ENCODE assay signal across 8 mouse cellular contexts in genomic region chr12:85746696-85747219, GRCm38 (mm10). TPM values are rescaled to one million over a fixed set of nuclear protein-coding genes. Genes with fewer than 3 reads are reported as not detected.
A peak's percentile ranks its signal among the peaks of the same experiment; 100 is the strongest.
DNase-seq lines count a peak whose midpoint lies in the region; ATAC-seq and TF ChIP-seq lines count a peak whose summit lies in the region.

No protein-coding gene starts in this region.

- peaks cover 8% of the 10 kb centered on the region; the same call in 1 of the 2 replicates for H3K27me3 ChIP-seq in embryonic facial prominence, embryonic 12.5 days
- H3K27me3 ChIP-seq in hindbrain, embryonic 16.5 days (replicated peaks; ENCODE audit: control insufficient read depth, insufficient read depth, low read length), result peaks cover 17% of the 10 kb centered on the region
- peaks cover 14% of the 10 kb centered on the region for H3K27me3 ChIP-seq in midbrain, postnatal 0 days (ENCODE audit: insufficient read depth, low read length)

- no peaks in the 10 kb centered on the region for H3K36me3 ChIP-seq in embryonic facial prominence, embryonic 12.5 days
- H3K36me3 ChIP-seq in hindbrain, embryonic 16.5 days (ENCODE audit: control insufficient read depth, insufficient read depth, low read length), result no peaks in the 10 kb centered on the region
- no peaks in the 10 kb centered on the region for H3K36me3 ChIP-seq in midbrain, postnatal 0 days (ENCODE audit: insufficient read depth, low read length)

- no peaks in the 10 kb centered on the region for H3K4me1 ChIP-seq in embryonic facial prominence, embryonic 12.5 days
- H3K4me1 ChIP-seq in hindbrain, embryonic 16.5 days (ENCODE audit: control insufficient read depth, insufficient read depth, low read depth, low read length), result peaks cover 12% of the 10 kb centered on the region
- H3K4me1 ChIP-seq in midbrain, postnatal 0 days (ENCODE audit: insufficient read depth, low read length), result no peaks in the 10 kb centered on the region; the same call in 1 of the 2 replicates

- no peaks in the 10 kb centered on the region for H3K9me3 ChIP-seq in embryonic facial prominence, embryonic 12.5 days
- no peaks in the 10 kb centered on the region for H3K9me3 ChIP-seq in hindbrain, embryonic 16.5 days (ENCODE audit: control insufficient read depth, low read length)
- H3K9me3 ChIP-seq in midbrain, postnatal 0 days (ENCODE audit: low read length), result no peaks in the 10 kb centered on the region

- WGBS in embryonic facial prominence, embryonic 12.5 days, result 19% methylated on average over 21 of the region's 21 CpGs
- WGBS in hindbrain, embryonic 16.5 days, result 20% methylated on average over 21 of the region's 21 CpGs
- WGBS in midbrain, postnatal 0 days, result 22% methylated on average over 21 of the region's 21 CpGs

- no peak overlapping the region for H3K27ac ChIP-seq in embryonic facial prominence, embryonic 12.5 days
- H3K27ac ChIP-seq in hindbrain, embryonic 16.5 days (ENCODE audit: low read depth, low read length), result no peak overlapping the region
- no peak overlapping the region for H3K27ac ChIP-seq in midbrain, postnatal 0 days (ENCODE audit: low read depth, low read length)

- ATAC-seq in embryonic facial prominence, embryonic 12.5 days (ENCODE audit: insufficient number of reproducible peaks, insufficient read depth, low FRiP score, low TSS enrichment), result 0 out of 2 replicates have a peak, but pooled peaks have one; percentile 7
- peak; percentile 34; the same call in 1 of the 2 replicates for ATAC-seq in hindbrain, embryonic 16.5 days
- ATAC-seq in midbrain, postnatal 0 days (ENCODE audit: low FRiP score), result no peak
- no peak for ATAC-seq in CD4-positive, CD25-positive, alpha-beta regulatory T cell, adult 4 months
- no peak for ATAC-seq in erythroid progenitor cell, adult 5-6 weeks (replicated peaks; ENCODE audit: low FRiP score, poor library complexity, severe bottlenecking)

- peak overlapping the region; percentile 52 for H3K9ac ChIP-seq in embryonic facial prominence, embryonic 12.5 days
- peak overlapping the region; percentile 58 for H3K9ac ChIP-seq in hindbrain, embryonic 16.5 days (ENCODE audit: low read depth, low read length)
- no peak overlapping the region for H3K9ac ChIP-seq in midbrain, postnatal 0 days (replicated peaks; ENCODE audit: low read length, poor library complexity, severe bottlenecking)

- peak overlapping the region; percentile 42 for H3K4me3 ChIP-seq in embryonic facial prominence, embryonic 12.5 days
- peak overlapping the region; percentile 47 for H3K4me3 ChIP-seq in hindbrain, embryonic 16.5 days (ENCODE audit: low read length)
- H3K4me3 ChIP-seq in midbrain, postnatal 0 days (ENCODE audit: low read depth, low read length), result peak overlapping the region; percentile 40

- DNase-seq in kidney, postnatal 10 days, result peak; percentile 32
- DNase-seq in kidney, adult 8-10 months, result no peak
- DNase-seq in midbrain, postnatal 0 days (ENCODE audit: low spot score), result no peak
- no peak for DNase-seq in adrenal gland, adult 8-10 months

- TF ChIP-seq CTCF in midbrain, postnatal 0 days (IDR thresholded peaks at IDR 0.05), result no peak

- peak overlapping the region; percentile 76 for H3K4me2 ChIP-seq in embryonic facial prominence, embryonic 12.5 days (replicated peaks)
- peak overlapping the region; percentile 98 for H3K4me2 ChIP-seq in hindbrain, embryonic 16.5 days (ENCODE audit: low read length)
- peak overlapping the region; percentile 83 for H3K4me2 ChIP-seq in midbrain, postnatal 0 days (ENCODE audit: low read depth, low read length, poor library complexity, severe bottlenecking)

RNA-seq across cellular contexts. Expression of gene Flvcr2, which starts 0.4 kb away (rescaled TPM):
- 1.8 and 1.9 TPM in 2 replicates for polyA plus RNA-seq in embryonic facial prominence, embryonic 12.5 days (2016; fragmentation: Nextera tagmentation; extraction: Ambion mirVana)
- polyA plus RNA-seq in hindbrain, embryonic 16.5 days (2015; fragmentation: Nextera tagmentation; extraction: Ambion mirVana), result 6.3 and 6.9 TPM in 2 replicates
- 4.8 and 5.5 TPM in 2 replicates for total RNA-seq in midbrain, postnatal 0 days (2014; rRNA removed)
- polyA plus RNA-seq in midbrain, postnatal 0 days (2015; fragmentation: Nextera tagmentation; extraction: Ambion mirVana), result 3.9 and 4.2 TPM in 2 replicates
- 1 to 10 TPM; 3.3 to 6.3 (median 5.7) TPM for total RNA-seq in adrenal gland, adult 8-10 months (2022)
- under 1 TPM; 0.39 to 0.89 TPM for polyA plus RNA-seq in CD4-positive, CD25-positive, alpha-beta regulatory T cell, adult 4 months (2017; shearing (Covaris generic))
- total RNA-seq in erythroid progenitor cell, adult 5-6 weeks (2015; ENCODE audit: low replicate concordance), result not detected in 2 replicates
- total RNA-seq in erythroid progenitor cell, adult 5-6 weeks (2017; ENCODE audit: low replicate concordance), result not detected in 2 replicates

Comparison
In these comparisons a context has a peak if more than half of its experiments do, and no peak if none do; other contexts are left out.
1. ATAC-seq: peak in embryonic facial prominence, embryonic 12.5 days (single experiment) and hindbrain, embryonic 16.5 days (single experiment); none in midbrain, postnatal 0 days (single experiment), CD4-positive, CD25-positive, alpha-beta regulatory T cell, adult 4 months (single experiment) and erythroid progenitor cell, adult 5-6 weeks (single experiment).
2. Peak in every context shown above with its lines, with median percentiles within 50 percentile points of each other: H3K4me2 ChIP-seq and H3K4me3 ChIP-seq.